Mouse (Mus musculus): Measurements from ENCODE around the gene Cnga4. TPM values are rescaled to one million over a fixed set of nuclear protein-coding genes. Genes with fewer than 3 reads are reported as not detected.

Gene Cnga4
- polyA plus RNA-seq, 2 experiments = 0.05 to 0.12 TPM

DNA sequence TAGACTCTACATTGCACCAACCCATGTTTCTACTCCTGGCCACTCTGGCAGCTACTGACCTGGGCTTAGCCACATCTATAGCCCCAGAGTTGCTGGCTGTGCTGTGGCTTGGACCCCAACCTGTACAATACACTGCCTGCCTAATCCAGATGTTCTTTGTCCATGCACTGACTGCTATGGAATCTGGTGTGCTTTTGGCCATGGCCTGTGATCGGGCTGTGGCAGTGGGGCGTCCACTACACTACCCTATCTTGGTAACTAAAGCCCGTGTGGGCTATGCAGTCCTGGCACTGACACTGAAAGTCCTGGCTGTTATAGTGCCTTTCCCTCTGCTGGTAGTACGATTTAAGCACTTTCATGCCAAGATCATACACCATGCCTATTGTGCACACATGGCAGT is 35.8 kb upstream of the Cnga4 start:
- no peaks in the 10 kb centered on the region for H3K4me1 ChIP-seq (ENCODE audit: control insufficient read depth, insufficient read depth, low read length)
- no peak overlapping the region for H3K4me3 ChIP-seq (replicated peaks; ENCODE audit: low read length)
- H3K4me2 ChIP-seq (replicated peaks; ENCODE audit: low read depth, low read length, severe bottlenecking) = no peak overlapping the region
- no peak for TF ChIP-seq POLR2A (IDR thresholded peaks at IDR 0.05; ENCODE audit: borderline replicate concordance, extremely low read depth, insufficient read depth, insufficient read length)
- DNase-seq (ENCODE audit: low spot score) (no peak), ATAC-seq (ENCODE audit: low FRiP score, low read depth) (no peak)
- H3K9me3 ChIP-seq (ENCODE audit: control insufficient read depth, low read length) = no peaks in the 10 kb centered on the region
- 96% methylated on average over 4 of the region's 4 CpGs for WGBS
- peaks cover 5% of the 10 kb centered on the region for H3K36me3 ChIP-seq (ENCODE audit: control insufficient read depth, insufficient read depth, low read length)
- H3K27me3 ChIP-seq (ENCODE audit: control insufficient read depth, insufficient read depth, low read length) = no peaks in the 10 kb centered on the region
- H3K27ac ChIP-seq (replicated peaks; ENCODE audit: low read depth, low read length) = no peak overlapping the region
- H3K9ac ChIP-seq (ENCODE audit: low read depth, low read length, severe bottlenecking) = no peak overlapping the region

DNA sequence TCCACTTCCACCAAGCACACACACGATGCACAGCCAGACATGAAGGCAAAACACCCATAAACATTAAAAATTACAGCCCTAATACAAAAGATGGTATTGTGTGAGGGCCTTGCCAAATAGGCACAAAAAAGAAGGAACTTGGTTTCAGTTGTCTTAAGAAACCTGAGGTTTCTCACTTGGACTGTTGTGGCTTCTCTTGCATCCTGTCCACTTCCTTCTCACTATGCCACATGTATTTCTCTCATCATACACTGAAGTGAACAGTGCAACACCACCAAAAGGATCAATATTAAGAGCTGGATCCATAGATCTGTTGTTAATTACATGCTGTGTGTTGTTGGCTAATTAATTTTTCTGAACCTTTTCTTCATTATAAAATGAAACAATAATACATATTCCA is 31.5 kb upstream of the Cnga4 start:
- no peak for TF ChIP-seq POLR2A (IDR thresholded peaks at IDR 0.05; ENCODE audit: borderline replicate concordance, extremely low read depth, insufficient read depth, insufficient read length)
- Histone ChIP-seq H3K4me3 (replicated peaks; ENCODE audit: low read length) (no peak overlapping the region), H3K27ac (replicated peaks; ENCODE audit: low read depth, low read length) (no peak overlapping the region), H3K9me3 (ENCODE audit: control insufficient read depth, low read length) (no peaks in the 10 kb centered on the region), H3K36me3 (ENCODE audit: control insufficient read depth, insufficient read depth, low read length) (peaks cover 30% of the 10 kb centered on the region), H3K9ac (ENCODE audit: low read depth, low read length, severe bottlenecking) (no peak overlapping the region), H3K4me2 (replicated peaks; ENCODE audit: low read depth, low read length, severe bottlenecking) (no peak overlapping the region), H3K4me1 (ENCODE audit: control insufficient read depth, insufficient read depth, low read length) (no peaks in the 10 kb centered on the region), H3K27me3 (ENCODE audit: control insufficient read depth, insufficient read depth, low read length) (no peaks in the 10 kb centered on the region)
- ATAC-seq (ENCODE audit: low FRiP score, low read depth) = no peak
- no peak for DNase-seq (ENCODE audit: low spot score)
- 86% methylated on average over 1 of the region's 1 CpGs for whole genome bisulfite sequencing

DNA sequence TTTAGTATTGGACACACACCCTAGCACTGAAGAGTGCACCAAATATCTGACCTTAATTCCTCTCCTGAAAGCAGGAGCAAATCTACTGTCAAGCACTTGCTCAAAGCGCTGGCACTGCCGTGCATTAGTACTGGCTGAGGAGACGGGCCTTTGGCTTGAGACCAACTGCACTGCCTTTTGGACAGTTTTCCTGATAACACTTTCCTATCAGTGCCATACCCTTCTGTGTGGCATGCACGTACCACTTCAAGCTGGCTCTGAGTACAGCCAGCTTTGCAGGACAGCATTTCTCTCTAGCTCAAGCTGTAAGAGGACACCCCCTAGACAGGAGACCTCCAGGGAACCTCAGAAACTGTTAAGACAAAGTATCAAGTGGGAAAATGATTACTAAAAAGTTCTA is 30.9 kb upstream of the Cnga4 start:
- Histone ChIP-seq H3K9me3 (ENCODE audit: control insufficient read depth, low read length) (no peaks in the 10 kb centered on the region), H3K27ac (replicated peaks; ENCODE audit: low read depth, low read length) (no peak overlapping the region), H3K4me3 (replicated peaks; ENCODE audit: low read length) (no peak overlapping the region), H3K36me3 (ENCODE audit: control insufficient read depth, insufficient read depth, low read length) (peaks cover 36% of the 10 kb centered on the region), H3K27me3 (ENCODE audit: control insufficient read depth, insufficient read depth, low read length) (no peaks in the 10 kb centered on the region), H3K4me1 (ENCODE audit: control insufficient read depth, insufficient read depth, low read length) (no peaks in the 10 kb centered on the region), H3K4me2 (replicated peaks; ENCODE audit: low read depth, low read length, severe bottlenecking) (no peak overlapping the region), H3K9ac (ENCODE audit: low read depth, low read length, severe bottlenecking) (no peak overlapping the region)
- ATAC-seq (ENCODE audit: low FRiP score, low read depth) (no peak), DNase-seq (ENCODE audit: low spot score) (no peak)
- WGBS = 90% methylated on average over 4 of the region's 4 CpGs
- TF ChIP-seq POLR2A (IDR thresholded peaks at IDR 0.05; ENCODE audit: borderline replicate concordance, extremely low read depth, insufficient read depth, insufficient read length) = no peak

DNA sequence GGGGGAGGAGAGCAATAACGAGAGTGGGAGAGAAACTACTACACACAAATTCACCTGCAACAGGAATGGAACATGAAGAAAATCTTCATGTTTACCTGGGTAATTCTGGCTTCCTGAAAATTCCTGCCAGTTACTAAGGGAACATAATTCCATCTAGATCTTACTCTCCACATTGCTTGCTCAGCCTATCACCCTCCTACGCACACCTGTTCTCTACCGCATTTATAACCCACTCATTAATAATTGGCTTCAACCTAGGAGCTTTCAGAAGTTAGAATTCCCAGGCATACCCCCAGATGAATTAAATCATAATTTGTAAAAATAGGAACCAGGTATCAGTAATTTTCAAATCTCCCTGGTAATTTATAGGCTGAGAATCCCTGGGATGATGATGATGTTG is 30.4 kb upstream of the Cnga4 start:
- no peak overlapping the region for H3K4me3 ChIP-seq (replicated peaks; ENCODE audit: low read length)
- DNase-seq (ENCODE audit: low spot score) (no peak), ATAC-seq (ENCODE audit: low FRiP score, low read depth) (no peak)
- no peaks in the 10 kb centered on the region for H3K9me3 ChIP-seq (ENCODE audit: control insufficient read depth, low read length)
- H3K27me3 ChIP-seq (ENCODE audit: control insufficient read depth, insufficient read depth, low read length) = no peaks in the 10 kb centered on the region
- no peaks in the 10 kb centered on the region for H3K4me1 ChIP-seq (ENCODE audit: control insufficient read depth, insufficient read depth, low read length)
- no peak for TF ChIP-seq POLR2A (IDR thresholded peaks at IDR 0.05; ENCODE audit: borderline replicate concordance, extremely low read depth, insufficient read depth, insufficient read length)
- H3K36me3 ChIP-seq (ENCODE audit: control insufficient read depth, insufficient read depth, low read length) = peaks cover 41% of the 10 kb centered on the region
- H3K4me2 ChIP-seq (replicated peaks; ENCODE audit: low read depth, low read length, severe bottlenecking) = no peak overlapping the region
- 97% methylated on average over 3 of the region's 3 CpGs for WGBS
- no peak overlapping the region for H3K27ac ChIP-seq (replicated peaks; ENCODE audit: low read depth, low read length)
- H3K9ac ChIP-seq (ENCODE audit: low read depth, low read length, severe bottlenecking) = no peak overlapping the region

DNA sequence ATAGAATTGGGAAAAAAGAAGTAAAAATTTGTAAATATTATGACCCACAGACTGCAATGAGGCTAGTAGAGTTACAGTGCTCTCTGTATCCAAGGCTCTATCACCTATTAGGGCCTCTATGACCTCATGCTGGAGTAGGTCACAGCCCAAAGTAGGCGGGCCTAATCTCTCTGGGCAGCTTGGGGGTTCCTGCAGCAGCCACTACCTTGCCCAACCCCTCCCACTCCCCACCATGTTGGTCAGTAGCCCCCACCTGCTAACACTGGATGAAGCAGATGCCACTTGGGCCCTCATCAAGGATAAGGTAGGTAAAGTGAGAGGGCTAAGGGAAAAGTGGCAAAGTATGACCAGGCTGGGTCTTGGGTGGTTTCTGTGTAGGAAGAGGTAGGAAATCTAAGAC is 29.5 kb upstream of the Cnga4 start, which contains the start of gene Gm5901:
TSS of gene Gm5901 (plus strand) at position 173 of the 400 bp plus-strand sequence.
- no peak within 1 kb of the TSS for H3K4me3 ChIP-seq (replicated peaks; ENCODE audit: low read length)
- H3K4me2 ChIP-seq (replicated peaks; ENCODE audit: low read depth, low read length, severe bottlenecking) = no peak within 1 kb of the TSS
- no peaks in the 10 kb centered on the region for H3K9me3 ChIP-seq (ENCODE audit: control insufficient read depth, low read length)
- H3K4me1 ChIP-seq (ENCODE audit: control insufficient read depth, insufficient read depth, low read length) = no peaks in the 10 kb centered on the region
- no peak within 1 kb of the TSS for H3K9ac ChIP-seq (ENCODE audit: low read depth, low read length, severe bottlenecking)
- H3K36me3 ChIP-seq (ENCODE audit: control insufficient read depth, insufficient read depth, low read length) = peaks cover 50% of the 10 kb centered on the region
- no peak for TF ChIP-seq POLR2A (IDR thresholded peaks at IDR 0.05; ENCODE audit: borderline replicate concordance, extremely low read depth, insufficient read depth, insufficient read length)
- WGBS = 73% methylated on average over 1 of the region's 1 CpGs
- H3K27me3 ChIP-seq (ENCODE audit: control insufficient read depth, insufficient read depth, low read length) = no peaks in the 10 kb centered on the region
- DNase-seq (ENCODE audit: low spot score) (no peak), ATAC-seq (ENCODE audit: low FRiP score, low read depth) (no peak)
- no peak within 1 kb of the TSS for H3K27ac ChIP-seq (replicated peaks; ENCODE audit: low read depth, low read length)

DNA sequence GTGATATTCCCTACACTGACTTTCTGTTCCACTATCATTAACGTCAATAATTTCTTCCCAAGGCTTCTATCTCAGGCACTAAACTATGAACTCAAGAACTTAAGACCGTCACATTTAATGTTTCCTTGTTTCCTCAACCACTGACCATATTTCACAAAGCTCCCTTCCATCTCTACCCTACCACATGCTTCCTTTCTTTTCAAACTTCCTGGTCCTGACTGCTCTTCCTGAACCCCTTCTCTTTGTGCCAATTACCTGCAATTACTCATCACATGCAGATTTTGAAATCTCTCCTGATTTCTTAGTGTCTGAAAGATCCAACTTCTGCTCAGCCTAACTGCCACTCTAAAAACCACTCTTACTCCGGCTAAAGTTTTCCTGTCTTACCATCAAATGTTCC is 24.0 kb upstream of the Cnga4 start:
- no peaks in the 10 kb centered on the region for H3K9me3 ChIP-seq (ENCODE audit: control insufficient read depth, low read length)
- no peak overlapping the region for H3K27ac ChIP-seq (replicated peaks; ENCODE audit: low read depth, low read length)
- no peak overlapping the region for H3K4me2 ChIP-seq (replicated peaks; ENCODE audit: low read depth, low read length, severe bottlenecking)
- H3K4me3 ChIP-seq (replicated peaks; ENCODE audit: low read length) = no peak overlapping the region
- no peak for TF ChIP-seq POLR2A (IDR thresholded peaks at IDR 0.05; ENCODE audit: borderline replicate concordance, extremely low read depth, insufficient read depth, insufficient read length)
- DNase-seq (ENCODE audit: low spot score) (no peak), ATAC-seq (ENCODE audit: low FRiP score, low read depth) (no peak)
- no peaks in the 10 kb centered on the region for H3K4me1 ChIP-seq (ENCODE audit: control insufficient read depth, insufficient read depth, low read length)
- WGBS = 95% methylated on average over 3 of the region's 3 CpGs
- H3K36me3 ChIP-seq (ENCODE audit: control insufficient read depth, insufficient read depth, low read length) = peaks cover 79% of the 10 kb centered on the region
- no peak overlapping the region for H3K9ac ChIP-seq (ENCODE audit: low read depth, low read length, severe bottlenecking)
- no peaks in the 10 kb centered on the region for H3K27me3 ChIP-seq (ENCODE audit: control insufficient read depth, insufficient read depth, low read length)
